Mouse (Mus musculus): Measurements from ENCODE around the gene Lrmda. TPM values are rescaled to one million over a fixed set of nuclear protein-coding genes. Genes with fewer than 3 reads are reported as not detected.

Gene Lrmda
- polyA plus RNA-seq, 1 experiment from 2014 or later, result 0.23 TPM

DNA sequence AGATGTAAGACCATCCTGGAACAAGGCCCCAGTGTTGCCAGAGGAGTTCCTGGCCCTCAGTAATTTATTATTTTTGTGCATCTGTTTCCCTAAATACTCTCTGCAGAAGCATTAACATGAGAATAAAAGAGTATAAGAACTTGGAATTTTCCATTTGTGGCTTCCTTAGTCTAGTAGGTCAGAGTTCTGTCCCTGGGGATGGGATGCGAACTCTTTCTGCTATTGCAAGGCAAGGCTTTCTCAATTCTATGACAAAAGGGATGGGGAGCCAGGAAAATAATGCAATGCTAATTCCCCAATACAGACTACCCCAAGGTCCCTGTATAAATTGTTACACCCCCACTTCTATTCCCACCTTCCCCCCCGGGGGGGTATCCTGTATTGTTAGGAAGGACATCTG, 829.6 kb downstream of the Lrmda start:
- 77% methylated on average over 2 of the region's 2 CpGs for WGBS

DNA sequence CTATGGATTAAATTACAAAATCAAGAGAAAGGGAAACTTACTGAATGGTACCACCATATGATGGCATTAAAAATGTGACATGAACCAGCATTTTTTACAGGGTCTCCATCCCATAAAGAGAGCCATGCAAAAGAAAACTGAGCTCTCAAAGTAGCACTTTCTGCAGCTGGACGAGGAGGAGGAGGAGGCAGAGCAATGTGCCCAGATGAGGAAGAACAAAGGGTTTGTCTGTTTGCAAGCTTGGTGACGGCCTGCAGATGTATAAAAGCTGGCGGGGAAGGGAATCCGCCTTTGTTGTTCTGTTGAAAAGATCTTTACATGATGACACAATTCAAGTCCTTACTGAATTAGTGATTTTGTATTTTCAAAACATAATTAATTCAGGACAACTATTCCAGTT, 841.1 kb downstream of the Lrmda start:
- H3K9ac ChIP-seq (ENCODE audit: low read length), result no peak overlapping the region
- H3K4me3 ChIP-seq (ENCODE audit: low read depth, low read length), result no peak overlapping the region
- no peaks in the 10 kb centered on the region for H3K27me3 ChIP-seq (ENCODE audit: control insufficient read depth, insufficient read depth, low read length)
- H3K9me3 ChIP-seq (ENCODE audit: control insufficient read depth, low read length), result no peaks in the 10 kb centered on the region
- H3K4me1 ChIP-seq (ENCODE audit: control insufficient read depth, insufficient read depth, low read length), result peaks cover 3% of the 10 kb centered on the region; the same call in 1 of the 2 replicates
- no peak overlapping the region for H3K4me2 ChIP-seq
- no peak for ATAC-seq (ENCODE audit: low FRiP score)
- no peak overlapping the region for H3K27ac ChIP-seq (ENCODE audit: low read depth, low read length)
- no peak for DNase-seq (ENCODE audit: low spot score, missing footprints)
- H3K36me3 ChIP-seq (ENCODE audit: control insufficient read depth, insufficient read depth, low read length), result no peaks in the 10 kb centered on the region
- WGBS, result 25% methylated on average over 4 of the region's 4 CpGs

More for the DNA sequence above, 829.6 kb downstream of the Lrmda start:
- Histone ChIP-seq H3K9me3 (ENCODE audit: control insufficient read depth, low read length) (no peaks in the 10 kb centered on the region), H3K36me3 (ENCODE audit: control insufficient read depth, insufficient read depth, low read length) (no peaks in the 10 kb centered on the region), H3K4me1 (ENCODE audit: control insufficient read depth, insufficient read depth, low read length) (no peaks in the 10 kb centered on the region), H3K4me2 (no peak overlapping the region), H3K4me3 (ENCODE audit: low read depth, low read length) (no peak overlapping the region), H3K9ac (ENCODE audit: low read length) (no peak overlapping the region), H3K27ac (ENCODE audit: low read depth, low read length) (no peak overlapping the region), H3K27me3 (ENCODE audit: control insufficient read depth, insufficient read depth, low read length) (no peaks in the 10 kb centered on the region)
- no peak for ATAC-seq (ENCODE audit: low FRiP score)
- DNase-seq (ENCODE audit: low spot score, missing footprints), result no peak

DNA sequence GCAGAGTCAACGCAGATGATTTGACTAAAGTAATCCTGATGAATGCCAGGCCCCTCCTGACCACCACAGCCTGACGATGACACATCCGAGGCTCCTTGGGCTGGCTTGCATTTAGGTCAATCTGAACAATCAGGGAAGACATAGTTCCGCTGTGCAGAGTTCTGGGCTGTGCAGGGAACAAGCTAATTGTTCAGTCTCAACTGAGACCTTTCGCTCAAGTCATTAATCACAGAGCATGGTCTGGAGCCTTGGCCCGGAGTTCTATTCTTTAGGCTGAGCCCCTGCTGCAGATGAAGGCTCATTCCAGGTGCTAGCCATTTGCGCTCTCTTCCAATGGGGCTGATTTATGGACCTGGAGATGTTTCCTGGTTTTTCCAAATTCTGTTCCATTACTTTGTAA, 844.6 kb downstream of the Lrmda start:
- 85% methylated on average over 7 of the region's 7 CpGs for WGBS
- no peaks in the 10 kb centered on the region for H3K9me3 ChIP-seq (ENCODE audit: control insufficient read depth, low read length)
- no peak overlapping the region for H3K9ac ChIP-seq (ENCODE audit: low read length)
- H3K36me3 ChIP-seq (ENCODE audit: control insufficient read depth, insufficient read depth, low read length), result no peaks in the 10 kb centered on the region
- no peak overlapping the region for H3K27ac ChIP-seq (ENCODE audit: low read depth, low read length)
- DNase-seq (ENCODE audit: low spot score, missing footprints) (no peak), ATAC-seq (ENCODE audit: low FRiP score) (no peak)
- H3K4me2 ChIP-seq, result no peak overlapping the region
- H3K27me3 ChIP-seq (ENCODE audit: control insufficient read depth, insufficient read depth, low read length), result no peaks in the 10 kb centered on the region
- H3K4me3 ChIP-seq (ENCODE audit: low read depth, low read length), result no peak overlapping the region
- peaks cover 3% of the 10 kb centered on the region; the same call in 1 of the 2 replicates for H3K4me1 ChIP-seq (ENCODE audit: control insufficient read depth, insufficient read depth, low read length)

DNA sequence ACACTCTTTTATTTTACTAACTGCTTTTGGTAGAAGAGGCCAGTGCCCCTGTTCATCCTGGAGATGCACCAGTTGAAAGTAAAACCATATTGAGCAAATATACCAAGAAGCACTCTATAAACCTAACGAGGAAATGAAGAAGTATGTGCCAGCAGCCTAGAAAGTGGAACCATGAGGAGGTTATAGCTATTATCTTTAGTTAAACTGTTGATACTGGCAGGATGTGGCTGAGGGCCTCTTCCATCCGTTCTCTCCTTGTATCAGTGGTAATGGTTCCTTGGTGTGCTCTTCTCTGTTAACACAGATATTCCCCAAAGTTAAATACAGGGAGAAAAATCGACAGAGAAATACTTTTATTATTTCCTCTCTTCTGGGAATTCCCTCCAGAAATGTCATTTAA, 855.1 kb downstream of the Lrmda start:
- WGBS, result 85% methylated on average over 3 of the region's 3 CpGs
- H3K36me3 ChIP-seq (ENCODE audit: control insufficient read depth, insufficient read depth, low read length), result no peaks in the 10 kb centered on the region

DNA sequence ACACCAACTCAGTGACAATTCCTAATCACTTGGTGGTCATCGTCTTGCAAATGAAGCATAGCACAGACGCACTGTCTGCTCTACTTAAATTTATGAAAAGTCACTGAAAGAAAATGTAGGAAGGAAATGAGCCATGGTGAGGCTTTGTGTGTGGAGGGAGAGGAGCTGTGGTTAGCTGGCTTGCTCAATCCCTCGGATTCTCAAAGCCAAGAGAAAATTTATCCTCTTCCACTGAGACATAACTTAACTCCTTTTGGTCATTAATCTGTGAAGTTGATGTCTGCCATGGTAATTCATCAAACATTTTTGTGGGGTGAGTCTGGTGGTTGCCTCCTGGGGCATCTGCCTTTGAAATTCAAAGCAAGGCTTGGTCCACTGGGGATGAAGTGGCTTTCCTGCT, 867.7 kb downstream of the Lrmda start:
- Histone ChIP-seq H3K4me2 (no peak overlapping the region), H3K4me1 (ENCODE audit: control insufficient read depth, insufficient read depth, low read length) (no peaks in the 10 kb centered on the region), H3K27me3 (ENCODE audit: control insufficient read depth, insufficient read depth, low read length) (no peaks in the 10 kb centered on the region), H3K4me3 (ENCODE audit: low read depth, low read length) (no peak overlapping the region), H3K36me3 (ENCODE audit: control insufficient read depth, insufficient read depth, low read length) (no peaks in the 10 kb centered on the region), H3K9ac (ENCODE audit: low read length) (no peak overlapping the region), H3K9me3 (ENCODE audit: control insufficient read depth, low read length) (no peaks in the 10 kb centered on the region), H3K27ac (ENCODE audit: low read depth, low read length) (no peak overlapping the region)
- no peak for DNase-seq (ENCODE audit: low spot score, missing footprints)
- 74% methylated on average over 3 of the region's 3 CpGs for WGBS
- ATAC-seq (ENCODE audit: low FRiP score), result no peak

More for the DNA sequence above, 855.1 kb downstream of the Lrmda start:
- DNase-seq (ENCODE audit: low spot score, missing footprints), result no peak
- no peak overlapping the region for H3K4me2 ChIP-seq
- no peaks in the 10 kb centered on the region for H3K27me3 ChIP-seq (ENCODE audit: control insufficient read depth, insufficient read depth, low read length)
- no peak for ATAC-seq (ENCODE audit: low FRiP score)
- no peak overlapping the region for H3K4me3 ChIP-seq (ENCODE audit: low read depth, low read length)
- H3K27ac ChIP-seq (ENCODE audit: low read depth, low read length), result no peak overlapping the region
- no peaks in the 10 kb centered on the region for H3K4me1 ChIP-seq (ENCODE audit: control insufficient read depth, insufficient read depth, low read length)
- no peak overlapping the region for H3K9ac ChIP-seq (ENCODE audit: low read length)
- H3K9me3 ChIP-seq (ENCODE audit: control insufficient read depth, low read length), result no peaks in the 10 kb centered on the region

DNA sequence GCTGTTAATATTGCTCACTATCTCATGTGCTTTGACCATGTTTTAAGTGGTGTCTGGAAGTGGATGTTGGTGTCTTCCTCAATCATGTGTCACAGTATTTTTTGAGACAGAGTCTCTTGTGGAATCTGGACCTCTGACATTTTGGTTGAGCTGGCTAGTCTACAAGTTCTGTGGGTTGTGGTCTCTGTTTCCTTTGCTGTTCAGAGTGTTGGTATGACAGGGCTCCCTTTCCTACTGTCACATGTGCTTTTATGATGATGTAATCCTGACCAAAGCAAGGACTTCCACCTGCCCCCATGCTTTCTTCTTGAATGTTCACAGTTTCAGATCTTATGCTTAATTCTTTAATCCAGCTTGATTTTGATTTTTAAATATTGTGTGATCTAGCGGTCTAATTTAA, 879.8 kb downstream of the Lrmda start:
- no peaks in the 10 kb centered on the region for H3K4me1 ChIP-seq (ENCODE audit: control insufficient read depth, insufficient read depth, low read length)
- H3K9ac ChIP-seq (ENCODE audit: low read length), result no peak overlapping the region
- H3K27ac ChIP-seq (ENCODE audit: low read depth, low read length), result no peak overlapping the region
- no peaks in the 10 kb centered on the region for H3K36me3 ChIP-seq (ENCODE audit: control insufficient read depth, insufficient read depth, low read length)
- no peaks in the 10 kb centered on the region for H3K9me3 ChIP-seq (ENCODE audit: control insufficient read depth, low read length)
- DNase-seq (ENCODE audit: low spot score, missing footprints) (no peak), ATAC-seq (ENCODE audit: low FRiP score) (no peak)
- H3K4me3 ChIP-seq (ENCODE audit: low read depth, low read length), result no peak overlapping the region
- no peaks in the 10 kb centered on the region for H3K27me3 ChIP-seq (ENCODE audit: control insufficient read depth, insufficient read depth, low read length)
- H3K4me2 ChIP-seq, result no peak overlapping the region
- WGBS, result 85% methylated on average over 1 of the region's 1 CpGs

DNA sequence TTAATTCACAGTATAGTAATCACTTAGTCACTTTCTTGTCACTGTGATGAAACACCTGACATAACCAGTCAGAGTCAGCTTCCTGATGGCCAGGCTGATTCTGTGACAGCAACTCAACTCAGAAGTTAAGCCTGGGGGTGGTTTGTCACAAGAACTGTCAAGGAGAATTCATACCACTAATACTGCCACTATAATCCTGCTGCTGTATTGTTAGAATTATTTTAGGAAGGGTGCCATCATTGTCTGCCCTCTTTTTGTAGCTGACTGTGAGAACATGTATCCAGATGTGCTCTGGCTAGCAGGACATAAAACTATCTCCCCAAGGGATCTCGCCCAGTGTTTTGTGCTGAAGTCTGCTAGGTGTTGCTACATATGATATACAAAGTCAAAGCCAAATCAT, 882.6 kb downstream of the Lrmda start:
- 97% methylated on average over 1 of the region's 1 CpGs for WGBS
- H3K27ac ChIP-seq (ENCODE audit: low read depth, low read length), result no peak overlapping the region

DNA sequence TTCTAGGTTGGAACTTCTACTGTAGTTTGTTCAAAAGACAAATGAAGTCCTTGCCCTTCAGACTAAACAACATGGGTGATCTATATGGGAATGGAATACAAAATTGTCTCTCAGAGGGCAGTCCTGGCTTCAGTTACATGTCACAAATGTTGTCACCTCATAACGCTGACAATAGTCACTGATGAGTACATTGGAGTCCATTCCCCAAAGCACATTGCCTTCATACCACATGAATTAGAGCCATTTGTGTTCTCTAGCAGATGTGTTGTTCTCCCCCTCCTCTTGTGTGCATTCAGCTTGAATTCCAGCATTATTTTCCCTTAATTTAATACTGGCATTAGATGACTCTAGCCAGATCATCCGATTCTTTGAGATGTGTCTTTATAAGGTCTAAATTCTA, 883.4 kb downstream of the Lrmda start:
- H3K4me2 ChIP-seq, result no peak overlapping the region
- no peak overlapping the region for H3K9ac ChIP-seq (ENCODE audit: low read length)
- DNase-seq (ENCODE audit: low spot score, missing footprints) (peak; percentile 75), ATAC-seq (ENCODE audit: low FRiP score) (no peak)
- no peak overlapping the region for H3K27ac ChIP-seq (ENCODE audit: low read depth, low read length)
- no peaks in the 10 kb centered on the region for H3K27me3 ChIP-seq (ENCODE audit: control insufficient read depth, insufficient read depth, low read length)
- no peak overlapping the region for H3K4me3 ChIP-seq (ENCODE audit: low read depth, low read length)
- H3K36me3 ChIP-seq (ENCODE audit: control insufficient read depth, insufficient read depth, low read length), result no peaks in the 10 kb centered on the region
- H3K9me3 ChIP-seq (ENCODE audit: control insufficient read depth, low read length), result no peaks in the 10 kb centered on the region
- no peaks in the 10 kb centered on the region for H3K4me1 ChIP-seq (ENCODE audit: control insufficient read depth, insufficient read depth, low read length)
- WGBS, result 93% methylated on average over 2 of the region's 2 CpGs

More for the DNA sequence above, 882.6 kb downstream of the Lrmda start:
- Histone ChIP-seq H3K9me3 (ENCODE audit: control insufficient read depth, low read length) (no peaks in the 10 kb centered on the region), H3K4me1 (ENCODE audit: control insufficient read depth, insufficient read depth, low read length) (no peaks in the 10 kb centered on the region), H3K4me3 (ENCODE audit: low read depth, low read length) (no peak overlapping the region), H3K27me3 (ENCODE audit: control insufficient read depth, insufficient read depth, low read length) (no peaks in the 10 kb centered on the region), H3K36me3 (ENCODE audit: control insufficient read depth, insufficient read depth, low read length) (no peaks in the 10 kb centered on the region), H3K9ac (ENCODE audit: low read length) (no peak overlapping the region), H3K4me2 (no peak overlapping the region)
- DNase-seq (ENCODE audit: low spot score, missing footprints), result no peak
- ATAC-seq (ENCODE audit: low FRiP score), result no peak

DNA sequence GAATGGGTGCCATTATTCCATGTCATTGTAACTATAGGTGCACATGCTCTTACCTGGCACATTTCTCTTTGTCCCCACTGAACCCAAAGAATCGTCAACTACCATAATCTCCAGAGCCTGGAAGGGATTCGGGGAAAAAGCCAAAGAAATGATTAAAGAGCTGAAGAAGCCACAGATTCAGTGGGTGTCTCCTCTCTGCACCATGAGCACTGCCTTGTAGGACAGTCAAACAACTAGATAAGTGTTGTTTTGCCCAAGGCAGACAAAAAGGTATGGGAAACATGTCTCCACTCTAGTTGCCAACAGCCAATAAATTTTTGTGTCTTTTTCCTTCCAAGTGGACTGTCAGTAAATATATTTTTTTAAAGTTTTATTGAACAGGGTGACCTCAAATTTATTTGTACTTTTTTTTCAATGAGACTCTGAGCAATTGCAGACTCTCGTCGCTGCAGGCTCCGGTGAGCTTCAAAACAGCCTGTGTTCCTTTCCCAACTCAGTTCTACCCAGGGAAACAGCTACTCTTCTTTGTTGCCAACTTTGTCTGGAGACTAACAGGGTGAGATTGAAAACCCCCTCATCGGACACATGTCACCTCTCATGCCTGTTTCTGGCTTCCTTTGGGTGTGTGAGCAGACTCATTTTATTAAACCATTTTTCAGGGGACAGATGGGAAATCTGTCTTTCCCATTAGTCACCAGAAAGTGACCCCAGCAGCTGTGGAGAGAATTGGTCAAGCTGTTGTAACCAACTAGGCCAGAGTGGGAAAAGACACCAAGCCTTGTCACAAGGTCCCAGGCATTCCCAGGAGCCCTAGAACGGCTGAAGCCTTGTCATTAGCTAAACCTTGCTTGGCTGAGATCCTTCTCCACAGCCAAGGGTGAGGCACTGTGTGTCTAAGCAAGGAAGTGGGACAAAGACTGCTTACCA, 886.5 kb downstream of the Lrmda start:
- DNase-seq (ENCODE audit: low spot score, missing footprints), result peak; percentile 86
- ATAC-seq (ENCODE audit: low FRiP score), result no peak
- H3K27me3 ChIP-seq (ENCODE audit: control insufficient read depth, insufficient read depth, low read length), result no peaks in the 10 kb centered on the region
- H3K9me3 ChIP-seq (ENCODE audit: control insufficient read depth, low read length), result no peaks in the 10 kb centered on the region
- H3K4me1 ChIP-seq (ENCODE audit: control insufficient read depth, insufficient read depth, low read length), result no peaks in the 10 kb centered on the region
- no peaks in the 10 kb centered on the region for H3K36me3 ChIP-seq (ENCODE audit: control insufficient read depth, insufficient read depth, low read length)
- no peak overlapping the region for H3K9ac ChIP-seq (ENCODE audit: low read length)
- WGBS, result 81% methylated on average over 7 of the region's 7 CpGs
- H3K4me2 ChIP-seq, result no peak overlapping the region
- no peak overlapping the region for H3K4me3 ChIP-seq (ENCODE audit: low read depth, low read length)
- no peak overlapping the region for H3K27ac ChIP-seq (ENCODE audit: low read depth, low read length)

Measured in midbrain, embryonic 11.5 days (tissue).